Mouse (Mus musculus) lung, adult 2 months (tissue): ENCODE results near the gene 4930402H24Rik. TPM values are rescaled to one million over a fixed set of nuclear protein-coding genes. Genes with fewer than 3 reads are reported as not detected.

ENCODE experiments used
- DNase-seq: peaks from one replicate; pipeline ENCODE4 v3.0.0; 2022
- H3K4me1 ChIP-seq: fragments of 200-500 bp; 2 replicates; pipeline ENCODE4 v1.6.1; 2011; ENCODE audit warnings: low read length; ENCODE audit not compliant: control insufficient read depth, insufficient read depth
- H3K4me3 ChIP-seq: fragments of 200-500 bp; replicated peaks from 2 replicates; pipeline ENCODE3; 2011; ENCODE audit warnings: low read depth, mild to moderate bottlenecking, control low read depth, low read length; ENCODE audit errors: extremely low read depth
- CTCF ChIP-seq: fragments of 200-500 bp; IDR thresholded peaks from 2 replicates; pipeline ENCODE4 v1.5.1; 2011; ENCODE audit warnings: mild to moderate bottlenecking, low read length, control low read depth; ENCODE audit not compliant: insufficient read depth
- POLR2A ChIP-seq: fragments of 200-500 bp; IDR thresholded peaks from 2 replicates; pipeline ENCODE4 v1.6.1; 2011; ENCODE audit warnings: low read depth, mild to moderate bottlenecking, control low read depth, low read length, borderline replicate concordance; ENCODE audit errors: extremely low read depth
- WGBS: fragments of 180-500 bp; shearing (Covaris S2); methylation state at CpG from one replicate; pipeline ENCODE4 v1.1.7; 2018; 5-methylcytosine and 5-hydroxymethylcytosine counted together
- polyA plus RNA-seq: library from polyadenylated mRNA; depleted of rRNA; stranded (reverse); fragments of >200 nt; gene quantifications from 2 replicates; pipeline ENCODE4 v1.2.3, GENCODE M21; 2012; rRNA removed

4930402H24Rik gene
- polyA plus RNA-seq, 1 experiment = 55.9 TPM

DNA sequence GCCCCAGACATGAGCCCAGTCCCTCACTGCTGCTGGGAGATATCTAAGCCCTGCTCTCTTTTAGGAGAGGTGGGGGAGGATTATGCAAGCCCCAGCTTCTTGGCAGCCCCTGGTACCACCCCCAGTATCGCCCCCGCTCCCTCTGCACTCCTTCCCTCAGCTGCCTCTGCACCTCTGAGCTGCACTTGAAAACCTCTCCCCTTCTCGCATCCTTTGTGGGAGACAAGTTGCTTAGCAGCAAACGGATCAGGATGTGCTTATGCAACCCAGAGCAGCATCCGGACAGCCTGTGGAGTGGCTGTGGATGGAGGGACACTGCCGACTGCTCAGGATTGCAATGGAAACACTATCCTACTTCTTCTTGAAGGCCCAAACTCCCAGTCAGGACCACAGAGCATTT lies 248.7 kb downstream of the 4930402H24Rik start:
- H3K4me3 ChIP-seq = no peak overlapping the region
- H3K4me1 ChIP-seq = no peaks in the 10 kb centered on the region
- 85% methylated on average over 6 of the region's 6 CpGs for WGBS
- no peak for TF ChIP-seq CTCF
- no peak for TF ChIP-seq POLR2A
- no peak for DNase-seq

DNA sequence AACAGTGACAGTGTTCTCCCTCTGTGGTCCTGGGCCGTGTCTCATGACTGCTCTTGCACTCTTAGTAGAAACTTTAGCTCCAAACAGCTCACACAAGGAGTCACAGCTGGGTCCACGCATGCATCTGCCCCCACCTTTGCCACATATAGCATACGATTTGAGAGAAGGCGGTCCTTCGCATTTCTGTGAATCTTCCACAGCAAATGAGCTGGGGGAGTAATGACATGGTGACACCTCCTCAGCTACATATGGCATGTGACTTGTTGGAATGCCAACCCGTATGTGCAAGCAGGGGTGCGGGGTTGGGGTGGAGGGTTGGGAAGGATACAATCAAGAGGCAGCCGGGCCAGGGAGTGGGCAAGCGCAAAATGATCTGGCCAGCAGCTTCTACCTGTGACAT lies 249.7 kb downstream of the 4930402H24Rik start:
- 93% methylated on average over 9 of the region's 9 CpGs for WGBS
- Histone ChIP-seq H3K4me3 (no peak overlapping the region), H3K4me1 (no peaks in the 10 kb centered on the region)
- TF ChIP-seq CTCF = no peak
- no peak for TF ChIP-seq POLR2A
- DNase-seq = no peak

Other genes with a start within 250 kb of the 4930402H24Rik start
- 61.0 and 70.3 TPM in 2 replicates for gene Ddrgk1, start 241.7 kb downstream of the 4930402H24Rik start, polyA plus RNA-seq
- gene Itpa, start 238.8 kb downstream of the 4930402H24Rik start, polyA plus RNA-seq = 16.5 and 17.1 TPM in 2 replicates
- gene Slc4a11, start 208.9 kb downstream of the 4930402H24Rik start, polyA plus RNA-seq = 1.7 TPM in 2 replicates
- gene Atrn, start 89 bp upstream of the 4930402H24Rik start, polyA plus RNA-seq = 12.1 and 16.4 TPM in 2 replicates
- 7.3 and 10.9 TPM in 2 replicates for gene Gfra4, start 136.7 kb upstream of the 4930402H24Rik start, polyA plus RNA-seq
- gene Adam33, start 157.4 kb upstream of the 4930402H24Rik start, polyA plus RNA-seq = 28.8 and 34.5 TPM in 2 replicates
- 14.7 and 18.5 TPM in 2 replicates for gene Siglec1, start 180.4 kb upstream of the 4930402H24Rik start, polyA plus RNA-seq
- gene Hspa12b, start 220.9 kb upstream of the 4930402H24Rik start, polyA plus RNA-seq = 56.2 and 58.3 TPM in 2 replicates
- gene Gm11037, start 227.1 kb upstream of the 4930402H24Rik start, polyA plus RNA-seq = not detected in 2 replicates